Mouse (Mus musculus) cerebellum, adult 2 months (tissue): ENCODE measurements at regions not wholly inside any gene's neighbourhood (a gene's known extent, or its start where the extent isn't known, plus 50 kb on each side); places are given as distances from the start of the nearest gene placed in this dataset.

Source experiments
- CTCF ChIP-seq: fragments of 200-500 bp; IDR thresholded peaks from 2 replicates; pipeline ENCODE4 v1.5.1; 2011; ENCODE audit warnings: low read depth, mild to moderate bottlenecking, control low read depth, low read length, moderate library complexity, borderline replicate concordance; ENCODE audit not compliant: insufficient read depth
- POLR2A ChIP-seq: fragments of 200-500 bp; IDR thresholded peaks from 2 replicates; pipeline ENCODE4 v1.6.1; 2011; ENCODE audit warnings: low read length, control low read depth, borderline replicate concordance; ENCODE audit not compliant: insufficient read depth

- TF ChIP-seq CTCF (no peak), POLR2A (no peak)
Observed at GRCm38 (mm10) chr1:176588144-176588543, 225.7 kb downstream of the Cep170 start.
